Mouse (Mus musculus) hindbrain, embryonic 10.5 days (tissue): ENCODE data around the gene St6galnac3. TPM values are rescaled to one million over a fixed set of nuclear protein-coding genes. Genes with fewer than 3 reads are reported as not detected.

ENCODE experiments used
- DNase-seq: peaks from one replicate; pipeline ENCODE4 v3.0.0-alpha.2; 2017; ENCODE audit warnings: low spot score
- H3K27ac ChIP-seq: fragments of 300-500 bp; sonication (generic); 2 replicates; pipeline ENCODE4 v1.5.1; 2016; ENCODE audit warnings: mild to moderate bottlenecking, moderate library complexity
- H3K27me3 ChIP-seq: fragments of 300-500 bp; sonication (generic); 2 replicates; pipeline ENCODE4 v1.6.1; 2016; ENCODE audit warnings: mild to moderate bottlenecking; ENCODE audit not compliant: poor library complexity, insufficient read depth, severe bottlenecking
- H3K36me3 ChIP-seq: fragments of 300-500 bp; sonication (generic); 2 replicates; pipeline ENCODE4 v1.6.1; 2016; ENCODE audit warnings: mild to moderate bottlenecking, moderate library complexity
- H3K4me1 ChIP-seq: fragments of 300-500 bp; sonication (generic); replicated peaks from 2 replicates; pipeline ENCODE4 v1.6.1; 2016; ENCODE audit warnings: mild to moderate bottlenecking
- H3K4me3 ChIP-seq: fragments of 300-500 bp; sonication (generic); 2 replicates; pipeline ENCODE4 v1.5.1; 2016; ENCODE audit warnings: mild to moderate bottlenecking, moderate library complexity
- H3K9me3 ChIP-seq: fragments of 300-500 bp; sonication (generic); 2 replicates; pipeline ENCODE4 v1.6.1; 2016; ENCODE audit warnings: mild to moderate bottlenecking, moderate library complexity
- whole genome bisulfite sequencing: fragments of 180-500 bp; shearing (Covaris S2); methylation state at CpG from one replicate; pipeline ENCODE4 v1.1.7; 2016; 5-methylcytosine and 5-hydroxymethylcytosine counted together
- polyA plus RNA-seq: library from polyadenylated mRNA; unstranded; fragments of >200 nt; fragmentation: Nextera tagmentation; extraction: Ambion mirVana; gene quantifications from 2 replicates; pipeline ENCODE4 v1.2.1, GENCODE M21; 2016

Gene St6galnac3
- polyA plus RNA-seq, 1 experiment from 2014 or later: 32.4 TPM

GRCm38 (mm10) chr3:153198514-153198913 lies 526.5 kb downstream of the St6galnac3 start:
- WGBS: 64% methylated on average over 4 of the region's 4 CpGs

DNA sequence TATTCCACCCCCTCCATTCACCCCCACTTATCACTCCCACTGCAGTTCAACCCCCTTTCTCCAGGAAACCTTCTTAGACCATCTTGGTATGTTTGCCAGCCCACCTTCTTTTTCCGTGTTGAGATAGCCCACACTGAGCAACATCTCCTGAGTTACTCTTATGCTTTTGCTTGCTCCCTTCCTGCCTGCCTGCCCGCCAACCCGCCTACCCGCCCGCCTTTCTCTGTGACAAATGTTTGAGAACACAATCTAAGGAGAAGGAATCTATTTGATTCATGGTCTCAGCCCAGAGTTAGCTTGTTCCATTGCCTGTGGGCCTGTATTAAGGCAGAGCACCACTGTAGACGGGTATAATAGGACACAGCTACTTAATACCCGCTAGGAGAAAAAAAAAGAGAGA lies 531.9 kb downstream of the St6galnac3 start:
- Histone ChIP-seq H3K9me3 (no peaks in the 10 kb centered on the region), H3K4me3 (no peak overlapping the region), H3K4me1 (peaks cover 15% of the 10 kb centered on the region; the same call in 1 of the 2 replicates), H3K27me3 (no peaks in the 10 kb centered on the region), H3K36me3 (no peaks in the 10 kb centered on the region), H3K27ac (no peak overlapping the region)
- 77% methylated on average over 7 of the region's 7 CpGs for WGBS
- no peak for DNase-seq

More at GRCm38 (mm10) chr3:153198514-153198913, 526.5 kb downstream of the St6galnac3 start:
- no peaks in the 10 kb centered on the region for H3K9me3 ChIP-seq
- no peak overlapping the region for H3K27ac ChIP-seq
- no peaks in the 10 kb centered on the region for H3K27me3 ChIP-seq
- H3K4me1 ChIP-seq: peaks cover 12% of the 10 kb centered on the region; the same call in 1 of the 2 replicates
- no peaks in the 10 kb centered on the region for H3K36me3 ChIP-seq
- DNase-seq: no peak
- H3K4me3 ChIP-seq: no peak overlapping the region

DNA sequence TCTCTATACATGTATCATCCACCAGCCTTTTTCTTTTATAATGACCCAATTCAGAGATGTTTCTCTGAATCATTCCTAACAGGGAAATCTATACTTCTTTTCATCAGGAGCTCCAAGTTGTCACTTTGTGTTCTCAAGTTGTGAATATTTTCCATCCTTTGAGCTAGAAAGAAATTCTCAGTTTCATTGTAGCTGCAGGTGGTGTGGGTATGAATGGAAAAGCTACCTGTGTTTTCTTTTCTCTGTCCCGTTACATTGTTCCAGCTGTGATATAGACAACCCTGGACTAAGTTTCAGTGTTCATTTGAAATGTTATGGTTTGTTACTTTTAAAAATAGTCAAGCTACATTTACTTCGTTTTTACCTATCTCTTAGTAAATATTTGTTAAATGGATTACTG lies 534.2 kb downstream of the St6galnac3 start:
- no peak for DNase-seq
- no peaks in the 10 kb centered on the region for H3K27me3 ChIP-seq

DNA sequence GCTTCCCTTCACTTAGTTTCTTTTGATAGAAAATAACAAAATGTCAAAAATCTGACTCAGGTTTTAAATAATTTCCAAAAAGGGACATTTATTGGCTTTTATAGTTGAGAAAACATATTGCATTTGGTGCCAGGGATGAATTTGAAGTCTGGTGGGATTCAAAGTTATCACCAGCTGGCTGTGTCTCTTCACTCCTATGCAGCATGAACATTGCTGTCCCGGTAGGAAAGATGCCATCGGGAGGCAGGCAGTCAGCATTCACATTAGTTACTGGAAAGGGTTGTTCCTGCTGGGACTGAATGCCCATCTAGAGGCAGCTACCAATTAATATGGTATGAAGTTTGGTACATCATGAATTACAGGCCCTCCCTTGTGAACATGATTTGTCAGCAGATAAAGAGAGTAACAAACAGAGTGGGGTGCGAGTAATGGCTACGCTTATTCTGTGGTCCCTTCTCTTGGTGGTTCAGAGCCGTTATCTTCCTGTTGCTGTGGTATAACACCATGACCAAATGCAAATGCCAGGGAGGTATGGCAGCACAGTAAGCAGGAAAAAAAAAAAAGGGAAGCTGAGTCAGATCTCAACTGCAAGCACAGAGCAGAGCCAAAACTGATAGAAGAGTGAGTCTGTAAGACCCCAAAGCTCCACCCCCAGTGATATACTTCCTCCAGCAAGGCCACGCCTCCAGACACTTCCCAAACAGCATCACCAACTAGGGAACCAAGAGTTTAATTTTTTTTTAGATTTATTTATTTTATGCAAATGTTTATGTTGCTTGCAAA lies 535.1 kb downstream of the St6galnac3 start:
- Histone ChIP-seq H3K27me3 (no peaks in the 10 kb centered on the region), H3K27ac (no peak overlapping the region), H3K36me3 (no peaks in the 10 kb centered on the region), H3K4me1 (peaks cover 6% of the 10 kb centered on the region; the same call in 1 of the 2 replicates), H3K4me3 (no peak overlapping the region), H3K9me3 (no peaks in the 10 kb centered on the region)
- no peak for DNase-seq
- WGBS: 91% methylated on average over 6 of the region's 6 CpGs

More for the DNA sequence above, 534.2 kb downstream of the St6galnac3 start:
- H3K4me3 ChIP-seq: no peak overlapping the region
- no peaks in the 10 kb centered on the region for H3K36me3 ChIP-seq
- no peak overlapping the region for H3K27ac ChIP-seq
- no peaks in the 10 kb centered on the region for H3K9me3 ChIP-seq
- peaks cover 6% of the 10 kb centered on the region; the same call in 1 of the 2 replicates for H3K4me1 ChIP-seq
- WGBS: 82% methylated on average over 2 of the region's 2 CpGs

DNA sequence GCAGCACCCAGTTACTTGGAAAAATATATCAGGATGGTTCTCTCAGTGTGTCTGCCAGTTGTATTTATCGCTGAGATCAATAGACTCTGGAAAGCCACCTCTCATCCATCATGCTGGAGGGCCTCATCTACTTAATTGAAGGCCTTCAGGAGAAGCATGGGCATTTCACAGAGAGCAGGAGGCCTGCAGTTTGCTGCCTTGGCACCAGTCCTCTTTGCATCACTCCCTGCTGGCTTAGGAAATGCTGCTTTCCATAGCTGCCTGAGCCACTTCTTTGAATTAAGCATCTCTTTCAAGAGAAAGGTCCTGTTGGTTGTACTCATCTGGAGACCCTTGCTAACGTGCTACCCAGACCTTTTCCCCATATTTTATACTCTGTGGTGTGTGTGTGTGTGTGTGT lies 536.8 kb downstream of the St6galnac3 start:
- Histone ChIP-seq H3K27ac (no peak overlapping the region), H3K9me3 (no peaks in the 10 kb centered on the region), H3K27me3 (no peaks in the 10 kb centered on the region), H3K36me3 (no peaks in the 10 kb centered on the region), H3K4me1 (peaks cover 4% of the 10 kb centered on the region; the same call in 1 of the 2 replicates), H3K4me3 (no peak overlapping the region)
- DNase-seq: no peak
- 86% methylated on average over 2 of the region's 2 CpGs for WGBS

- 83% methylated on average over 3 of the region's 3 CpGs for WGBS
Observed at GRCm38 (mm10) chr3:153185117-153185516, 539.9 kb downstream of the St6galnac3 start.

DNA sequence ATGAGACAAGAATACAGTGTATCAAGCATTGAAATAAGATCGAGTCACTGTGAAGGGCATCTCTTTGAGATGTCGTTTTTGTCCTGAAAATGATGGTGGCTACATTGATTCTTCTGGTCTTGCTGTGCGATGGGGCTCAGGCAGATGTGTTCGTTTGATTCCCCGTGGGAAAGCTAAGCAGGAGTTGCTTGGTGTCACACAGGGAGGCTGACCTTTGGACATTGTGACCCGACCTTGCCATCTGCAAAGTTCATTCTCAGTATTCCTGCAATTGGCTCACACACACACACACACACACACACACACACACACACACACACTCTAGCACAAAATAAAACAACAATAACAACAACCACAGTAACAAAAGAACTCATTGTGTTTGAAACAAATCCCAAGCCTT lies 543.7 kb downstream of the St6galnac3 start:
- H3K27ac ChIP-seq: peak overlapping the region; percentile 29; the same call in 1 of the 2 replicates
- H3K27me3 ChIP-seq: no peaks in the 10 kb centered on the region
- no peak overlapping the region for H3K4me3 ChIP-seq
- peaks cover 23% of the 10 kb centered on the region for H3K4me1 ChIP-seq
- no peaks in the 10 kb centered on the region for H3K9me3 ChIP-seq
- peak; percentile 44 for DNase-seq
- no peaks in the 10 kb centered on the region for H3K36me3 ChIP-seq
- 21% methylated on average over 6 of the region's 6 CpGs for WGBS

More at GRCm38 (mm10) chr3:153185117-153185516, 539.9 kb downstream of the St6galnac3 start:
- Histone ChIP-seq H3K4me1 (peaks cover 12% of the 10 kb centered on the region), H3K9me3 (no peaks in the 10 kb centered on the region), H3K36me3 (no peaks in the 10 kb centered on the region), H3K4me3 (no peak overlapping the region), H3K27ac (no peak overlapping the region), H3K27me3 (no peaks in the 10 kb centered on the region)
- no peak for DNase-seq

GRCm38 (mm10) chr3:153176749-153177148 lies 548.2 kb downstream of the St6galnac3 start:
- Histone ChIP-seq H3K27me3 (no peaks in the 10 kb centered on the region), H3K27ac (no peak overlapping the region), H3K36me3 (no peaks in the 10 kb centered on the region), H3K4me1 (peaks cover 23% of the 10 kb centered on the region), H3K9me3 (no peaks in the 10 kb centered on the region), H3K4me3 (no peak overlapping the region)
- 69% methylated on average over 4 of the region's 4 CpGs for WGBS
- no peak for DNase-seq

GRCm38 (mm10) chr3:153176325-153176724 lies 548.6 kb downstream of the St6galnac3 start:
- Histone ChIP-seq H3K9me3 (no peaks in the 10 kb centered on the region), H3K4me3 (no peak overlapping the region), H3K36me3 (no peaks in the 10 kb centered on the region), H3K27ac (no peak overlapping the region), H3K4me1 (peaks cover 21% of the 10 kb centered on the region), H3K27me3 (no peaks in the 10 kb centered on the region)
- WGBS: 40% methylated on average over 6 of the region's 6 CpGs
- DNase-seq: peak; percentile 33

DNA sequence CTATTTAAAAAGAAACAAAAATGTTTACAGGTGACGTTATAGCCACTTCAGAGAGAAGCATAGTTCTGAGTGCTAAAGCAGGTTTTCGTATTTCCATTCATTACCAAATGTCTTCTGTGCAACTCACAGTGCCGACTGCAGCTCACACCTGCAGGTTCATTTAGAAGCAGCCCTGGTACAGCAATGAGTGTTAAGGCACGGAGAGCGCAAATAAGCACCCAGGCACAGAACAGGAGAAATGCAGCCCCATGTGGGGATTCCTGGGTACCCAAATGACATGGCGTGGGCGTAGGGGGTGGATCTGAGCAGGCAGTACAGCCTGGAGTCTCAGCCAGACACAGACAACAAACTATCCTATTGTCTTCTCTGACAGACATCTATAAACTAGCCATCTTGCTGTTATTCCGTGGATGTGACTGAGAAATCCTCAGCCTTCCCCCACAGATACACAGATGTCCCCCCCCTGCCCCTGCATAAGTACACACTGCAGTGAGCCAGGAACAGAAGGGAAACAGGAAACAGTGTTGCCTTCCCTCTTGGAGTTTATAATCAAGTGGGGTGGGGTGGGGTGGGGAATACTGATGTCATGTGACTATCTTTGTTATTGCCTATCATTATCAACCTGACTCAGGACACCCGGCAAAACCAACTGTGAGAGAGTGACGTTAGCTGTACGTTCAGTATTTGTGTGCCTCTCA lies 550.5 kb downstream of the St6galnac3 start:
- Histone ChIP-seq H3K4me1 (peaks cover 11% of the 10 kb centered on the region; the same call in 1 of the 2 replicates), H3K27me3 (no peaks in the 10 kb centered on the region), H3K9me3 (no peaks in the 10 kb centered on the region), H3K36me3 (no peaks in the 10 kb centered on the region), H3K4me3 (no peak overlapping the region), H3K27ac (no peak overlapping the region)
- DNase-seq: no peak
- 88% methylated on average over 11 of the region's 11 CpGs for WGBS

- 94% methylated on average over 2 of the region's 2 CpGs for WGBS
- Histone ChIP-seq H3K36me3 (no peaks in the 10 kb centered on the region), H3K27ac (no peak overlapping the region), H3K9me3 (no peaks in the 10 kb centered on the region), H3K4me1 (peaks cover 11% of the 10 kb centered on the region; the same call in 1 of the 2 replicates), H3K4me3 (no peak overlapping the region), H3K27me3 (no peaks in the 10 kb centered on the region)
- no peak for DNase-seq
Observed at GRCm38 (mm10) chr3:153173567-153173966, 551.4 kb downstream of the St6galnac3 start.

DNA sequence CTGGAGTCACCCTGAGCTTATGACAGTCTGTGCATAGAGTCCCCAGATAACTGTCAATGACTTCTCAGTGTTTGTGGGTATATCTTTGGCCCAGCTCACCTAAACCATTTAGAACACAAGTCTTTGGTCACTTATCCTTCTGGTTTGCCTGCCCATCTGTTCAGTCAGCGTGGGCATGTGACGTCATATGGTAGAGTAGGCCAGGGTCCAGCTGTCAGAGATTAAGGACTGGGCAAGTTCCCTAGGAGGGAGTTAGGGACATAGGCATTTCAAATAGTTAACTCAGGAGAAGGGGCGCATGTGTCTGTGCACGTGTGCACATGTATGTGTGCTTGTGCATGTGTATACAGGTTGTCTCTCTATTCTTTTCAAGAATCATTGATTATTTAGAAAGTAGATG lies 554.8 kb downstream of the St6galnac3 start:
- Histone ChIP-seq H3K4me3 (no peak overlapping the region), H3K27ac (no peak overlapping the region), H3K9me3 (no peaks in the 10 kb centered on the region), H3K27me3 (no peaks in the 10 kb centered on the region), H3K36me3 (no peaks in the 10 kb centered on the region), H3K4me1 (no peaks in the 10 kb centered on the region)
- 91% methylated on average over 4 of the region's 4 CpGs for WGBS
- DNase-seq: no peak

DNA sequence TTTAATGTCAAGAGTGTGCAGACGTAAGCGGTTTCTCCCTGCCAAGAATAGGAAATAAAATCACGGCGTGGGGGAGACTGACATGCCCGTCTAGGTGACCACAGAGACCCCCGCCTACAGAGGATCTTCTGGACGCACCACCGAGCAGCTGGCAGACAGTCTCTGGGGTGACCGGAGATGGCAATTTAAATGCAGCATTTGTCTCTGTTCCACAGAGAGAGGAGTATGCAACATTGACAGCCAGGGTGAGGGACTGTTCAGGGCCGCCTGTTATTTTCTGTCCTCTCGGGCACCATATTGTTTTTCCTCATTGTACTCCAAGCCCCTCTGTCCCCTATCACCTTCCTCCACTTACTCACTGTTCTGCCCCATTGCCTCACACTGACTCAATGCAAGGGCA lies 555.2 kb downstream of the St6galnac3 start:
- H3K4me1 ChIP-seq: no peaks in the 10 kb centered on the region
- no peaks in the 10 kb centered on the region for H3K9me3 ChIP-seq
- H3K4me3 ChIP-seq: no peak overlapping the region
- 81% methylated on average over 11 of the region's 11 CpGs for WGBS
- no peak overlapping the region for H3K27ac ChIP-seq
- H3K27me3 ChIP-seq: no peaks in the 10 kb centered on the region
- no peak for DNase-seq
- no peaks in the 10 kb centered on the region for H3K36me3 ChIP-seq
